Mouse (Mus musculus) colon, adult 2 months (tissue): ENCODE results near the gene Nolc1. TPM values are rescaled to one million over a fixed set of nuclear protein-coding genes. Genes with fewer than 3 reads are reported as not detected.

Source experiments
- polyA plus RNA-seq: library from polyadenylated mRNA; depleted of rRNA; stranded (reverse); fragments of >200 nt; gene quantifications from 2 replicates; pipeline ENCODE4 v1.2.3, GENCODE M21; 2012; rRNA removed

Gene Nolc1
- 7.2 and 10.3 TPM in 2 replicates for polyA plus RNA-seq

GRCm38 (mm10) chr19:46075616-46076607 lies at the start of gene Nolc1:
Nolc1 (plus strand) TSS chr19:46075863.

DNA sequence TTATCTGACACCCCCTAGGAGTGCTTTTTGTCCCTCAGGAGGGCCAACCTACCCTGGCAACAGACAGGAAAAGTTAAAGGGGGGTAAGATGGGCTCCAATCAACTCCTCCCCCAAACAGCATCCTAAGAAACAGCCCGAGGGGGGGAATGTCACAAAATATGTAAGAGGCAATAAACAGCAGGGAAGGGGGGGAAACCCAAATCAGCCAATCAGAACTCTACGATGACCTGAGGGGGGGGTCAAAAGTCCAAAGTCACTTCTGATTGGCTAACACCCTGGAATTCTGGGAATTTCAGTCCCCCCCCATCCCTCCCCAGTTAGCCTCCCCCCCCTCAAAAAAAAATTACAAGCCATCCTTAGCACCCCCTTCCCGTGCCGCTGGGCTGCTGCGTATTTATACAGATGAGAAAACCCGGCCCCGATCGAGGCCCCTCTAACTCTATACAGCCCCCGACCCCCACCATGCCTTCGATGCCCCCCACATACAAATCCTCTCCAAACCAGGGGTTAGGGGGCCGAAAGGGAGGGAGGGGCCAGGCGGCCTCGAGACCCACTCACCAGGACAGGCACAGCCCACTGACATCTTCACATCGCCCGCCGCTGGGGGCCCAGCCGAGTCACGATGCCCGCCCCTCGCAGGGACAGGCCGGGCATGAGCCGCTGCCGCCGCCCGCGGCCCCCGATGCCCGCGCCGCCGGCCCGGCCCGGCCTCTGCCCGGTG lies 31.2 kb upstream of the Nolc1 start, which contains the start of gene Pprc1:
Gene Pprc1, plus strand, starts transcription at position 616 of the 722 bp plus-strand sequence.

GRCm38 (mm10) chr19:46044993-46045695 lies 30.5 kb upstream of the Nolc1 start, which contains the start of gene Ldb1:
Ldb1 (minus strand) TSS chr19:46045214.

GRCm38 (mm10) chr19:46131694-46132525 lies 56.2 kb downstream of the Nolc1 start, which contains the start of gene Elovl3:
Elovl3 (plus strand) TSS chr19:46131897.

Other genes with a start within 250 kb of the Nolc1 start
- 6.9 and 7.5 TPM in 2 replicates for gene Armh3, start 77.4 kb upstream of the Nolc1 start, polyA plus RNA-seq
- gene Hps6, start 72.4 kb upstream of the Nolc1 start, polyA plus RNA-seq, result 7.4 and 8.1 TPM in 2 replicates
- 15.7 and 19.2 TPM in 2 replicates for gene Pprc1, start 31.0 kb upstream of the Nolc1 start, polyA plus RNA-seq
- 122 and 128 TPM in 2 replicates for gene Ldb1, start 30.6 kb upstream of the Nolc1 start, polyA plus RNA-seq
- gene Elovl3, start 56.0 kb downstream of the Nolc1 start, polyA plus RNA-seq, result not detected in 2 replicates
- gene Pitx3, start 72.5 kb downstream of the Nolc1 start, polyA plus RNA-seq, result not detected in 2 replicates
- gene Gbf1, start 76.6 kb downstream of the Nolc1 start, polyA plus RNA-seq, result 123 and 135 TPM in 2 replicates
- gene Nfkb2, start 228.5 kb downstream of the Nolc1 start, polyA plus RNA-seq, result 80.1 and 82.1 TPM in 2 replicates